Mouse (Mus musculus) cerebellum, postnatal 14 days (tissue): ENCODE measurements at regions not wholly inside any gene's neighbourhood (a gene's known extent, or its start where the extent isn't known, plus 50 kb on each side); places are given as distances from the start of the nearest gene placed in this dataset.
A peak's percentile ranks its signal among the peaks of the same experiment; 100 is the strongest.

Experiments
- DNase-seq, 2 experiments: peaks; one replicate each; pipeline ENCODE4 v3.0.0; 2021; ENCODE audit warnings: mixed read lengths in 2 of 2

- DNase-seq = no peak
Measured at GRCm38 (mm10) chr15:89940591-89940990, 98.9 kb upstream of the Syt10 start.

- DNase-seq = no peak
Measured at GRCm38 (mm10) chr15:89932370-89932769, 90.7 kb upstream of the Syt10 start.

GRCm38 (mm10) chr15:89915587-89915986 is 73.9 kb upstream of the Syt10 start:
- no peak for DNase-seq

GRCm38 (mm10) chr15:89903057-89903456 is 61.4 kb upstream of the Syt10 start:
- DNase-seq = peak; percentile 0 to 9

- DNase-seq = no peak
Measured at GRCm38 (mm10) chr15:89893668-89894067, 52.0 kb upstream of the Syt10 start.
